Mouse (Mus musculus): Measurements from ENCODE around the gene Plekhb2.
A peak's percentile ranks its signal among the peaks of the same experiment; 100 is the strongest.

The Plekhb2 gene

DNA sequence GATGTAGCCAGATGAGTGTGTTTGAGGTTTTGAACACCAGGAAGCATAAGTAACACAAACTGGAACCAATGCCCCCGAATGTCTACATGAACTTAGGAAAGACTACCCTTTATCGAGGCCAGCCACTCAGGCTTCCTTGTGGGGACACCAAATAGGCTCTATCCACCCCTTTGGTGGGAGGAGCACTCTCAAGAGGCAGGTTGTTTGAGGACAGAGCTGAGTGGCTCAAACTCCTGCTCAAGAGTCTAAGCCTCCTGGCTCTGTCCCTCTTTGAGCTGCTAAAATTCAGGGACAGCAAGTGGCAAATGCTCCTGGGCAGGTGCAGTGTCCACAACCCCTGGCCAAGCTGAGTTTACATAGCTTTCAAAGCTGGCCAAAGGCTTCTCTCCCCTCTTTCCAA lies 14.9 kb upstream of the Plekhb2 start:
- DNase-seq, result no peak

- no peak for DNase-seq
Observed at GRCm38 (mm10) chr1:34837951-34838689, 11.7 kb upstream of the Plekhb2 start.

GRCm38 (mm10) chr1:34839241-34839640 lies 10.5 kb upstream of the Plekhb2 start:
- no peak for DNase-seq

- no peak for DNase-seq
Observed at GRCm38 (mm10) chr1:34841709-34842388, 7.9 kb upstream of the Plekhb2 start.

GRCm38 (mm10) chr1:34842389-34842861 lies 7.4 kb upstream of the Plekhb2 start:
- DNase-seq, result peak; percentile 46 to 74

- peak; percentile 89 to 93 for DNase-seq
Observed at GRCm38 (mm10) chr1:34842887-34843618, 6.7 kb upstream of the Plekhb2 start, which contains the start of gene Fam168b. Gene Fam168b, minus strand, starts transcription at chr1:34843065.

- no peak for DNase-seq
Observed at GRCm38 (mm10) chr1:34847070-34847469, 2.7 kb upstream of the Plekhb2 start.

DNA sequence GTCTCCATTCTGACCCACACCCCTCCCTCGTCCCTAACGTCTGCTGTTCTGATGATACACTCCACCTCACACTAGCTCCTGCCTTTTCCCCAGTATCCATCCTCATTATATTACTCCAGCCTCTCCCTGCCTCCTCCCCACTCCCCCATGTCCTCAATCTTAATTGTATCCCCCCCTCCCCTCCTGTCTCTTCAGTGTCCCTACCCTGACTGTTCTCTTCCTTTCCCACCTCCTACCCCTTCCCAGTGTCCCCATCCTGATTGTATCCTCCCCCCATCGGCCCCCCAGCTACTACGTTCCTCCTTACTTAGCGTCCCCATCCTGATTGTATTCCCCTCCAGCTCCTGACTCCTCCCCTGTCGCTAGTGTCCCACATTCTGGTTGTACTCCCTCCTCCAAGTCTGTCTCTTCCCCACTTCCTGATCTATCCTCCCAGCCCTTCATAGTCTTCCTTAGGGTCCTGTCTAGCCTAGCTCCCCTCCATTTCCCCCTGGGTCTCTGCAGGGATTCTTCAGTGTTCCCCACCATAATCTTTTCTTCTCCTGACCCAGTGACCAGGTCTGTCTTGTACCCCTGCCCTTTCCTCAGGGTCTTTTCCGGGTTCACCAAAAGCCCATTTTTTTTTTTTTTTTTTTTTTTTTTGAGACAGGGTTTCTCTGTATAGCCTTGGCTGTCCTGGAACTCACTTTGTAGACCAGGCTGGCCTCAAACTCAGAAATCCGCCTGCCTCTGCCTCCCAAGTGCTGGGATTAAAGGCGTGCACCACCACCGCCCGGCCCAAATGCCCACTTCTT lies 764 bp downstream of the Plekhb2 start:
- DNase-seq, result no peak

DNA sequence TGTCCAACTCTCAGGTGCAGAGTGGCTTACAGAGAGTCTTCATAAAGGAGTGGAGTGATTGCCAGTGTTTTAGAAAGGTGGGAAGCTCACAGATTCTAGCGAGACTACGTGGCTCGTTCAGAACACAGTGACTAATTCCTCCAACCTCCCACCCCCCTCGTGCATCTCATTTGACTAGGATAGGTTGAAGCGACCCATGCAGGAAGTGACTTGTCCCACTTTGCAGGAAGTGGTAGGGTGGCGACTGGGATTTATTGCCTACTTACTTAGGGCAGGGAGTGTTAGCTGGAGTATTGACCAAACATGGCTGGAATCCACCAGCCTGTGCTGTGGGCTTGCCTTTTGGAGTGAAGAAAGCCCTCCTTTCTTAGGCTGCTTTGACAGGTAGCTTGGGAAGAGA lies 1.8 kb downstream of the Plekhb2 start:
- peak; percentile 61 to 79 for DNase-seq

DNA sequence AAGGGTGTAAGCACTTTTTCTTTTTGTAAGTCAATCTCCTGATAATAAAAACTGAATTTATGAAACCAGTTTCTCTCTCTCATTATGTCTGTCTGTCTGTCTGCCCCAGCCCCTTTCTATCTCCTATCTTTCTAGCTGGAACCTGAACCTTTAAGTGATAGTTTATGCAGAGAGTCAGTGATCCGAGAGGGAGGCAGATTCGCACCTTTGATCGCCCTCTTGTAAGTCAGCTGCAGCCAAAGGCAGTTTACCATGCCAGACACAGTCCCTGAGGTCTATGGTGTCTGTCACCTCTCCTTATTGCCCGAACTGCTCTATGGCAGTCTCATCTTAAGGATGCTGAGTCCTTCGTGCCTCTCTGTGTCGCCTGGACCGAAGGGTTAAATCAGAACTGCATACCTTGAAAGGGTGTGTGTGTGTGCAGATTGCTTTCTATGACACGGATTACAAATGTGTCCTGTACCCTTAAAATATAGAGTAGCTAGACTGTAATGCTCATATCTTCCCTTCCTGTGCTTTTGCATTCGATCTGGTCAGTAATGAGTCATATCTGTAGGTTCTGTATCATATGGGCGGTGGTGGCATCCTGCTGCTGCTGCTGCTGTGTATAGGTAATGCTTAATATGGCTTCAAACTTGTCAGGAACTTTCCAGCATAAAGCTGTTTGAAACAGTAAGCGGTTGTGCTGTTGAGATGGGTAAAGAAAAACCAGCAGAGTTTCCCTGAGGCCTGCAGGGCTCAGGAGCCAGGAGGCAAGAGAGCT lies 2.5 kb downstream of the Plekhb2 start:
- DNase-seq, result no peak

- no peak for DNase-seq
Observed at GRCm38 (mm10) chr1:34853786-34854185, 4.0 kb downstream of the Plekhb2 start.

DNA sequence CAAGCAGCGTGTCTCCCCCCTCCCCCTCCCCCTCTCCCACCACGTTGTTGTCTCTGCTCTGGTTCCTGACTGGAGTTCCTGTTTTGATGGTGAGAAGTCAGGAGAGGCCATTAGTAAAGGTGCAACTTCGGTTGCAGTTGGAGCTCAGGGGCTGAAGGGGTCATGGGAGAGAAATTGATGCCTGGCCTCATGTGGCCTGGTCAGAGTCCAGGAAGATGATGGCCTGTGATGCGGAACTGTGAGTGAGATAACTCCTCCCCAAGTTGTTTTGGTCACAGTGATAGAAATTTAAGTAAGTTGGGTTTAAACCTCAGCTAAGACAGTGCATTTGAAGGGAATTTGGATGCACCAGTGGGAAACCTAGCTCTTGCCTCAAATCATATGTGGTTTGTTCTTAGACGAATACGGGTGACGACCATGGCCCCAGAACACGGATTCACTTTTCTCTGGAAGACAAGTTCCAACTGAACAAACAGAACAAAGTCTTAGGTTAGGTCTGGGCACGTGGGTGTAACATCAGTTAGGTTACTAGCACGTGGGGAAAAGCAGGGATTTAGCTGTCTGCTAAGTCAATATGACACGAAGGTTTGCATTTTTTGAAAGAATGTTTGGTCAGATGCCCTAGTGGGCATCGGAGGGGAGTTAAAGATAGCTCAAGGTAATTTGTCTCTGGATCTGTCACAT lies 5.4 kb downstream of the Plekhb2 start:
- peak; percentile 54 to 74 for DNase-seq

DNA sequence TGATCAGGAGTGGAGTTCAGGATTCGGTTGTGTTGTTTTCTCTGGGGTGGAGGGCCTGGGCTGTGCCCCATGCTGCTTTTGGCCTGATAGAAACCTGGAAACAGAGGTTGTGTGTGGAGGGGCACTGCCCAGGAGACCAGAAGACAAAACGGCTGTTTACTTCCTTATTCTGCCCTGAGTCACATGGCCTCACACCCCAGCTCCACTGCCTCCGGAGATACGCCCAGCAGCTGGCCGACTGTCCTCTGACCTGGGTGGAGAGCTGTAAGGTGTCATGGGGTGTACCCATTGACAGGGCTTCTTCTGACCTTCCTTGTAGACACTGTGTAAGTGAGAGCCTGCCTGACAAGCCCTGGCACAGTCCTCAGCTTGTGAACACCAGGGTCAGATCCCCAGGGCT lies 8.9 kb downstream of the Plekhb2 start:
- DNase-seq, result peak; percentile 61 to 87

DNA sequence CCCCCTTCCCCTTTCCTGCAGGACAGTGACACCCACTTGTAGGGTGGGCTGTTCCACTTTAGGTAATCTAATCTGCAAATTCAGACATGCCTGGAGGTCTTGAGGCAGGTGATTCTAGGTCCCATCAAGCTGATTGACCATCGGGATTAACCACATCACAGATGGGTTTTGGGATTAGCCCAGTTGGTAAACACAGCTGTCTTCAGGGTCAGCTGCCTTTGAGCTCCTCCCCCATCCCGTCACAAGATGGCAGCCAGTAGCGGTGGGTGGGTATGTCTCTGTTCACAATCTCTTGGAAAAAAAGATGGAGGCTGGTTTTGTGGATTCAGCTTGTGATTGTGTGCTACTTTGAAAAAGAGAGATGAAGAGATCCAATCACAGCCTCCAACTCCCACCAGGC lies 10.0 kb downstream of the Plekhb2 start:
- DNase-seq, result no peak

DNA sequence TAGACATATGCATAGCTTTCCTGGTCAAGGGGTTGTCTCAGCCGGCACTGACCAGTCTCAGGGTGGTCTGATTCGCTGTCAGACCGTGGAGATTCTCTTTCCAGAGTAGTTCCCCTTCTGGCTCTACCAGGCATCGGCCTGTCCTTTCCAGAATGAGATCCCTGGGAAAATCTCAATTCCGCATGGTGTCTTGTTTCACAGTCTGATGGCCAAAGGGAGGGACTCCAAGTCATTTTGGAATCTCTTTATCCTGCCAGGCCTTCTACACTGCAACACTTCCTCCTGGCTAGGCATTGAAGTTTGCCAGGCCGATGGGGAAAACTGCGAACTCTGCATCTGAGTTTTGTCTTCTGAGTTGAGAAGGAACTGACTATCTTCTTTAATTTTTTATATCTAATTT lies 10.4 kb downstream of the Plekhb2 start:
- no peak for DNase-seq

GRCm38 (mm10) chr1:34862877-34863276 lies 13.1 kb downstream of the Plekhb2 start:
- DNase-seq, result peak; percentile 45 to 66

- DNase-seq, result no peak
Observed at GRCm38 (mm10) chr1:34863323-34863722, 13.5 kb downstream of the Plekhb2 start.

DNA sequence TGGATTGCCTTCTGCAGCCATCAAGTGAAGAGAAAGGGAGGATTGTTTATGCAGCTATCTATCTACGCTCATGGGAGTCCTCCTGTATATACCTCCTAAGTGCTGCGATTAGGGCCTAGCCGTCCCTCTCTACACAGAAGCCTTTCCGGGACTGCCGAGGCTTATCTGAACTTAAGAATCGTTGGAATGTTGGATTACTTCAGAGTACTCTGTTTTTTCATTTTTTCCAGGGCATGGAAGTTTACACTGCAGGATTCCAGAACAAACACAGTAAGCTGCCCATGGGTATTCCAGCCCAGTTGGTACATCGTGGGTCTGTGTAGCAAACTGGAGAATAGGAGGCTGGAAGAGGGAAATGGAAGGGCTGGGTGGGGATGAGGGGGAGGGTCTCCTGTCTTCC lies 14.5 kb downstream of the Plekhb2 start:
- DNase-seq, result no peak

GRCm38 (mm10) chr1:34865866-34866265 lies 16.1 kb downstream of the Plekhb2 start:
- DNase-seq, result no peak

DNA sequence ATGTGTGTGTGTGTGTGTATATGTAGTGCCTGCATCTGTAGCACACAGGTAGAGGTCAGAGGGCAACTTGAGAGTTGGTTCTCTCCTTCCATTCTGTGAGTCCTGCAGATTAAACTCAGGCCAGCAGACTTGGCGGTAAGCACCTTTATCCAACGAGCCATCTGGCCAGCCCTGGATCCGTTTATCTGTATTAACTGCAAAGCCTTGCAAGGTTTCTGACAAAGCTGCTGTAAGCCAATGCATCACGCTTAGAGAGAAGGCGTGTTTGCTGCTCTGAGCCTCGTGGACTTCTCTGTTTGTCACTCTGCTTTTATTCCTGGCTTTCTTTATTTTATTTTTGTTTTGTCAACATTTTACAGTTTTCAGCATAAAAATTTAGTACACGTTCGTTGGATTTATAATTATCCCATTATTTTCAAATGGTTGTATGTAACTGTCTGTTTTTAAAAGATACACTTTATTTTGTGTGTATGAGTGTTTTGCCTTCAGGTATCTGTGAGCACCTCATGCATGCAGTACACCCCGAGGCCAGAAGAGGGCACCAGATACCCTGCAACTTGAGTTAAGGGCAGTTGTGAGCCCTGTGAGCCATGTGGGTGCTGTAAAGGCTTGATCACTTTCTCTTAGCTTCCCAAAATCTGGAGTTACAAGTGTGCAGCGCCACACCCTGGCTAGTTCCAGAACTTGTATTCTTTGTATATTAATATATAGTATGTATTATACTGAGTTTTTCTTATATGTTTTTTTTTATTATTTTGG lies 17.2 kb downstream of the Plekhb2 start:
- DNase-seq, result peak; percentile 92 to 96

- DNase-seq, result no peak
Observed at GRCm38 (mm10) chr1:34867574-34867955, 17.8 kb downstream of the Plekhb2 start.
